Mouse (Mus musculus) embryonic facial prominence, embryonic 13.5 days (tissue): ENCODE measurements at regions not wholly inside any gene's neighbourhood (a gene's known extent, or its start where the extent isn't known, plus 50 kb on each side); places are given as distances from the start of the nearest gene placed in this dataset.

Source experiments
- ATAC-seq: fragments of 200-750 bp; cut with Nextera tagmentation; 2 replicates; pipeline ENCODE4 v1.8.0; 2017; ENCODE audit warnings: low read depth; ENCODE audit not compliant: insufficient number of reproducible peaks, insufficient read depth, low FRiP score, low TSS enrichment
- H3K27ac ChIP-seq: fragments of 300-500 bp; sonication (generic); 2 replicates; pipeline ENCODE4 v1.5.1; 2015; ENCODE audit warnings: moderate library complexity, mild to moderate bottlenecking, inconsistent platforms
- H3K27me3 ChIP-seq: fragments of 300-500 bp; sonication (generic); 2 replicates; pipeline ENCODE4 v1.6.1; 2015; ENCODE audit warnings: mild to moderate bottlenecking, inconsistent platforms
- H3K36me3 ChIP-seq: fragments of 300-500 bp; sonication (generic); 2 replicates; pipeline ENCODE4 v1.6.1; 2015; ENCODE audit warnings: mild to moderate bottlenecking, inconsistent platforms
- H3K4me1 ChIP-seq: fragments of 300-500 bp; sonication (generic); 2 replicates; pipeline ENCODE4 v1.6.1; 2015; ENCODE audit warnings: inconsistent platforms
- H3K4me2 ChIP-seq: fragments of 300-500 bp; sonication (generic); 2 replicates; pipeline ENCODE4 v1.6.1; 2015; ENCODE audit warnings: moderate library complexity, mild to moderate bottlenecking, inconsistent platforms
- H3K4me3 ChIP-seq: fragments of 300-500 bp; sonication (generic); 2 replicates; pipeline ENCODE4 v1.5.1; 2015; ENCODE audit warnings: mild to moderate bottlenecking, inconsistent platforms
- H3K9ac ChIP-seq: fragments of 300-500 bp; sonication (generic); 2 replicates; pipeline ENCODE4 v1.6.1; 2015; ENCODE audit warnings: mild to moderate bottlenecking, inconsistent platforms
- H3K9me3 ChIP-seq: fragments of 300-500 bp; sonication (generic); 2 replicates; pipeline ENCODE4 v1.6.1; 2016; ENCODE audit warnings: inconsistent platforms
- WGBS: fragments of 180-500 bp; shearing (Covaris S2); methylation state at CpG from one replicate; pipeline ENCODE4 v1.1.7; 2015; ENCODE audit warnings: mixed read lengths; 5-methylcytosine and 5-hydroxymethylcytosine counted together

DNA sequence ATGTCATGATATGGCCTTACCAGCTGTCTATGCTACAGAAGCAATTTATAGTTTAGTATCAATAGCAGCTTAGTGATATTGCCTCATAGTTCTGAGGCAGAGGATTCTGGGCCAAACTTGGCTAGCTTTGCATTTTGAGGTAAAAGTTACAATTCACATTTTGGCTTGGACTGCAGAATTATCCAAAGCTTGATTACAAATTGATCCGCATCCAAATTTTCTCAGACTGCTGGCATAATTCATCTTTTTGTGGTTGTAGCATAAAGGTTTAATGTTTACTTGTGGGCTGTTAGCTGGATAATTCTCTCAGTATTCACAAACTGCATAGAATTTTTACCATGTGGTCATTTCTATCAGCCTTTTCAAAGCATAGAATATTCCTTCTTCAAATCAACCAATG, 589.9 kb upstream of the Pdcd1 start:
- no peak for ATAC-seq

DNA sequence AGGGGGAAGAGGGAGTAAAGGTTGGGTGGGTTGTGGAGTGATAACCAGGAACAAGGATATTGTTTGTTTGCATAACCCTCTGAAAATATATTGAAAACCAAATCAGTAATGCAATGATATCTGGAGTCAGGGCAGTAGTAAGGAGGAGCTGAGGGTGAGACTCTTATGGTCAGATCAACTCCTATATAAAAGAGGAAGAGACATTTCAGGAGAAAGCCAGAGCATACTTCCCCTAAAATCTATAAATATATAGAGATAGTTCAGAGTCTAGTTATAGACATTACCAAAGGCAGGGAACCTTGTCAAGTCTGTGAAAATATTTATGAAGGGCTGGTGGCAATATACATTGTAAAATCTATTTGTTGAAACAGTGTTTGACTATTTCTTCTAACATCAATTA, 605.9 kb upstream of the Pdcd1 start:
- no peak overlapping the region for H3K27ac ChIP-seq
- H3K9ac ChIP-seq = no peak overlapping the region
- ATAC-seq = no peak
- no peak overlapping the region for H3K4me3 ChIP-seq
- no peaks in the 10 kb centered on the region for H3K9me3 ChIP-seq
- H3K4me1 ChIP-seq = no peaks in the 10 kb centered on the region
- no peak overlapping the region for H3K4me2 ChIP-seq
- H3K36me3 ChIP-seq = no peaks in the 10 kb centered on the region
- no peaks in the 10 kb centered on the region for H3K27me3 ChIP-seq

More for the DNA sequence above, 589.9 kb upstream of the Pdcd1 start:
- no peaks in the 10 kb centered on the region for H3K4me1 ChIP-seq
- 86% methylated on average over 1 of the region's 1 CpGs for WGBS
- no peak overlapping the region for H3K27ac ChIP-seq
- no peak overlapping the region for H3K4me2 ChIP-seq
- H3K9me3 ChIP-seq = no peaks in the 10 kb centered on the region
- H3K9ac ChIP-seq = no peak overlapping the region
- no peaks in the 10 kb centered on the region for H3K36me3 ChIP-seq
- H3K27me3 ChIP-seq = no peaks in the 10 kb centered on the region
- H3K4me3 ChIP-seq = no peak overlapping the region

DNA sequence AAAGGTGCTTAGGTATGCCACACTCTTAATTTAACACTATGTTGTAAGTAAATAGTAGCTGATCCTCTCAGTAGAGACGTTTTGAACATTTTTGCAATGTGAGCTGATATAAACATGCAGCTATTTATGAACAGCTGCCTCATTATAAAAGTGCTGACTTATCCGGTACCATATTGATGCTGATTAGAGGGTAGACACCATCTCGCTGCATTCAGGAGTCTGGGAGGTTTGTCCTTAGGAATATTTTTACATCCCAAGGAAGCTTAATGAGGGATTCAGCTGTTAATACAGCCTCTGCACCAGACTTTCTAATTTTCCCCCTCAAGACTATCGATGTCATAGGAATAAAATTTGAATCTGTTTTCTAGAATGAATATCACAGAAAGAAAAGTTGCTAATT, 619.3 kb upstream of the Pdcd1 start:
- WGBS = 71% methylated on average over 4 of the region's 4 CpGs
- H3K4me1 ChIP-seq = no peaks in the 10 kb centered on the region
- no peak for ATAC-seq
- no peak overlapping the region for H3K27ac ChIP-seq
- H3K4me3 ChIP-seq = no peak overlapping the region
- H3K27me3 ChIP-seq = no peaks in the 10 kb centered on the region
- H3K9ac ChIP-seq = no peak overlapping the region
- H3K4me2 ChIP-seq = no peak overlapping the region
- no peaks in the 10 kb centered on the region for H3K36me3 ChIP-seq
- H3K9me3 ChIP-seq = no peaks in the 10 kb centered on the region

DNA sequence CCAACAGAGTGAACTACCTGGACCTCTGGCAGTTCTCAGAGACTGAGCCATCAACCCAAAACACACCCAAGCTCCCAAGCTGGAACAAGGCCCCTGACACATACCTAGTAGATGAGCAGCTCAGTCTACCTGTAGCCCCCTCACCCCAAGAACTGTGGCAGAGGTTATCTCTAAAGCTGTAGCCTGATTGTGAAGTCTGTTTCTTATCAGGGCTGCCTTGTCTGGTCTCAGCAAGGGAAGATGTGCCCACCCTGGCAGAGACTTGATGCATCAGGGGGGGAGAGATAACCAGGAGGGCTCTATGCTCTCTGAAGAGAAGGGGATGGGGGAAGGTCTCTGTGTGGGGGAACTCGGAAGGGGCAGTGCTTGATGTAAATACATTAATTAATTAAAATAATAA, 612.9 kb upstream of the Fam174a start:
- Histone ChIP-seq H3K27me3 (no peaks in the 10 kb centered on the region), H3K4me1 (no peaks in the 10 kb centered on the region), H3K9ac (no peak overlapping the region), H3K27ac (no peak overlapping the region), H3K4me2 (no peak overlapping the region), H3K9me3 (no peaks in the 10 kb centered on the region), H3K4me3 (no peak overlapping the region), H3K36me3 (no peaks in the 10 kb centered on the region)
- 74% methylated on average over 1 of the region's 1 CpGs for WGBS
- ATAC-seq = no peak

DNA sequence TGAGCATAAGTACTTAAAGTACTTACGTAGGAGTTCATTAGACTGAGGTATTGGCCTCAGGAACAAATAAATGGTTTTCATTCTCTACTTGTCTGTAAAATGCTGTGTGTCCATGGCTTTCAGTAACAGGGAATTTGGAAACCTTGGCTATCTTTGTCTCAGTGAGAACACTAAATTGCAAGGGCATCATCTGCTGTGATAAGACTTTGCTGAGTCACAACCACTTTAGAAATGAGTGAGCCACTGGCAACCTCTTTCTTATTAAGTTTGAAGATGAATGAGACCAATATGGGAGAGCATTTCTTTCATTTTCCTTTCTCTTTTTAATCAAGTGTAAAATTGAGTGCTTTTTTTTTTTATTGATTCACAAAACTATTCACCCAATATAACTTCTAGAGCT, 611.7 kb upstream of the Fam174a start:
- ATAC-seq = no peak
- no peaks in the 10 kb centered on the region for H3K4me1 ChIP-seq
- no peak overlapping the region for H3K4me2 ChIP-seq
- H3K27ac ChIP-seq = no peak overlapping the region
- H3K9me3 ChIP-seq = no peaks in the 10 kb centered on the region
- H3K9ac ChIP-seq = no peak overlapping the region
- no peaks in the 10 kb centered on the region for H3K27me3 ChIP-seq
- WGBS = 82% methylated on average over 1 of the region's 1 CpGs
- no peak overlapping the region for H3K4me3 ChIP-seq
- H3K36me3 ChIP-seq = no peaks in the 10 kb centered on the region

DNA sequence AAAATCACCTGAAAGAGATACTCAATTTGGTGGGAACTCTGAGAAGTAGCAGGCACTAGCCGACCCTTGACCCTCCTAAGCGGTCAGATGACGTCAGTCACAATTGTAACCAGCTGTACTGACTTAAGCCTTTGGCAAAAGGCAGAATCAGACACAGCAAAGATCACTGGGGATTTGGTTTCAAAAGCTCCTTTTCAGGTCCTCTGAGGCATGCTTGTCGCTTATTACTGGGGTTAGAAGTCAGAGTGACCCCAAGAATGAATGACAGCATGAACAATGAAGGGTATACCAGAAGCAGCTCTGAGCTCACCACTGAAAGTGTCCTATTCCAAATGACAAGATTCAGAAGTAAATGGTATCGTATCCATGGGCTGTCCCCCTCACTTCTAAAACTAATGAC, 600.6 kb upstream of the Fam174a start:
- Histone ChIP-seq H3K36me3 (no peaks in the 10 kb centered on the region), H3K4me1 (0 out of 2 replicates have a peak, but pooled peaks cover 2% of the 10 kb centered on the region), H3K4me2 (no peak overlapping the region), H3K27ac (no peak overlapping the region), H3K9me3 (no peaks in the 10 kb centered on the region), H3K27me3 (no peaks in the 10 kb centered on the region), H3K4me3 (no peak overlapping the region), H3K9ac (no peak overlapping the region)
- WGBS = 7% methylated on average over 5 of the region's 5 CpGs
- ATAC-seq = no peak

DNA sequence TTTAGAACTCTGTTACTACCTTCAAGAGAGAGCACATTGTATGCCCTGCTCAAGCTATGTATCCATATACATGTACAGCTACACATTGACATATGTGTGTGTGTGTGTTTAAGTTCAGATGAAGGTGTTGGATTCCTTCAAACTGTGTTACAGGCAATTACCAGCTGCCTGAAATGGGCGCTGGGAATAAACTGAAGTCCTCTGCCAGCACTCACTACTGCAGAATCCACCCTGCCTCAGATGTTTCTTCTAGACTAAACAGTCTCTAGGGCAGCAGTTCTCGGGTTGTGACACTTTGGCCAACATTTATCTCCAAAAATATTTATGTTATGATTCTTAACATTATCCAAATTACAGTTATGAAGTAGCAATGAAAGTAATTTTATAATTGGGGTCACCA, 595.7 kb upstream of the Fam174a start:
- ATAC-seq = no peak
- no peaks in the 10 kb centered on the region for H3K9me3 ChIP-seq
- no peaks in the 10 kb centered on the region for H3K27me3 ChIP-seq
- H3K4me3 ChIP-seq = no peak overlapping the region
- 0 out of 2 replicates have a peak, but pooled peaks cover 2% of the 10 kb centered on the region for H3K4me1 ChIP-seq
- no peak overlapping the region for H3K4me2 ChIP-seq
- H3K27ac ChIP-seq = no peak overlapping the region
- WGBS = 70% methylated on average over 2 of the region's 2 CpGs
- H3K9ac ChIP-seq = no peak overlapping the region
- no peaks in the 10 kb centered on the region for H3K36me3 ChIP-seq

DNA sequence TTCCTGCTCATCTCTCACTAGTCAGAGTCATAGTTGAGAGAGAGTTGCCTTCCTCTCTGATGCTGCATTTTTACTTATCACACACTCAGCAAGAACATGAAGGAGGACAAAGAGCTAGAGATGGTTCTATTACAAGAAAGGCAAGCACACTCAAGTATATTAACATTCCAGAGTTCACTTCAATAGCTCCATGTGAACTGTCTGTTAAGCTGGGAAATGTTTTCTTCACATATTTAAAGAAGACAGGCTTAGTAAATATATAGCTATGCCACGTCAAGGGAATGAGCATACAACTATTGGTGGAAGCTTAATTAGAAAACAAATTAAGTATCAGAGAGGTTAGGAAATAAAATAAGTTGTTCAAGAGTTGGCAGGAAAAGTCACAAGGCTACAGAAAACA, 559.9 kb upstream of the Fam174a start:
- Histone ChIP-seq H3K27ac (no peak overlapping the region), H3K9ac (no peak overlapping the region), H3K9me3 (no peaks in the 10 kb centered on the region), H3K36me3 (no peaks in the 10 kb centered on the region), H3K4me2 (no peak overlapping the region), H3K4me3 (no peak overlapping the region), H3K27me3 (no peaks in the 10 kb centered on the region), H3K4me1 (no peaks in the 10 kb centered on the region)
- WGBS = 79% methylated on average over 1 of the region's 1 CpGs
- no peak for ATAC-seq

GRCm38 (mm10) chr1:94789019-94789585, 524.3 kb upstream of the Fam174a start:
- no peaks in the 10 kb centered on the region for H3K27me3 ChIP-seq
- no peaks in the 10 kb centered on the region for H3K9me3 ChIP-seq
- H3K27ac ChIP-seq = no peak overlapping the region
- H3K4me3 ChIP-seq = no peak overlapping the region
- H3K9ac ChIP-seq = no peak overlapping the region
- no peaks in the 10 kb centered on the region for H3K36me3 ChIP-seq
- H3K4me2 ChIP-seq = no peak overlapping the region
- H3K4me1 ChIP-seq = no peaks in the 10 kb centered on the region
- 72% methylated on average over 2 of the region's 2 CpGs for WGBS
- ATAC-seq = no peak

GRCm38 (mm10) chr1:94790604-94791003, 522.8 kb upstream of the Fam174a start:
- Histone ChIP-seq H3K9me3 (no peaks in the 10 kb centered on the region), H3K9ac (no peak overlapping the region), H3K4me3 (no peak overlapping the region), H3K27me3 (no peaks in the 10 kb centered on the region), H3K4me1 (no peaks in the 10 kb centered on the region), H3K4me2 (peak overlapping the region; percentile 16; the same call in 1 of the 2 replicates), H3K36me3 (no peaks in the 10 kb centered on the region), H3K27ac (no peak overlapping the region)
- no peak for ATAC-seq
- 23% methylated on average over 7 of the region's 7 CpGs for WGBS

DNA sequence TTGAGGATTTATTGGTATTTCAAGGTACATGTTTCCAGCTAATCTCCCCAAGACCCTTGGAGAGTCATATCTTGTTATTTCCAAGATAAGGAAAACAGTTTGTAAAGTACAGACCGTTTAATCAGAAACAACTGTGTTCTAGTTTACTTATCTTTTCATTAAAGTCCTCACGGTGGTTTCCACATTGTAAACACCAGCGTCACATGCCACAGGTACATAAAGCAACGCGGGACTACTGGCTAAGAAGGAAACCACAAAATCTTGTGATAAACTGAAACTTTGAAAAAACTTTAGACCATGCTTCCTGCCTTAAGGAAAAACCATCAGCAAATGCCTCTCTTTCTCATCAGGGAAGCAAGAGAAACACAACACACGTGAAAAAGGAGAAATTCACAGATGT, 522.4 kb upstream of the Fam174a start:
- H3K9ac ChIP-seq = no peak overlapping the region
- H3K4me1 ChIP-seq = no peaks in the 10 kb centered on the region
- H3K4me3 ChIP-seq = no peak overlapping the region
- WGBS = 24% methylated on average over 6 of the region's 6 CpGs
- H3K9me3 ChIP-seq = no peaks in the 10 kb centered on the region
- no peaks in the 10 kb centered on the region for H3K27me3 ChIP-seq
- no peaks in the 10 kb centered on the region for H3K36me3 ChIP-seq
- H3K4me2 ChIP-seq = peak overlapping the region; percentile 16; the same call in 1 of the 2 replicates
- no peak overlapping the region for H3K27ac ChIP-seq
- no peak for ATAC-seq

DNA sequence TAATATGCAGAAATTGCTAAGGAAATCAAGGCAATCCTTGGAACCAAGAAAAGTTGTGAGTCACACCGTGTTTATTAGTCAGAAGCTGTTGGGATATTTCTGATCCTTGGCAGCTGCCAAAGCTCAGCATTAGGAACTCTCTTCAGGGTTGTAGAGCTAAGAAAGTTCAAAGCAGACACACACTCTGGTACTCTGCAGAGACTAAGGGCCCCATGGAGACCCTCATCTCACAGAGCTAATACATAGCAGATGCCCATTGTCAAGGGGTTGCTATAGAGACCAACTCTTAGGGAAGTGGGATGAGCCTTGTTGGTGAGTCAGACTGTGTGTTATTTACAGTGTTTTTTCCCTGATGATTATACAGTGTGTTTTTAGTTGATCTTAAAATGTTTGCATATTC, 517.4 kb upstream of the Fam174a start:
- H3K27ac ChIP-seq = no peak overlapping the region
- ATAC-seq = no peak
- 32% methylated on average over 1 of the region's 1 CpGs for WGBS

DNA sequence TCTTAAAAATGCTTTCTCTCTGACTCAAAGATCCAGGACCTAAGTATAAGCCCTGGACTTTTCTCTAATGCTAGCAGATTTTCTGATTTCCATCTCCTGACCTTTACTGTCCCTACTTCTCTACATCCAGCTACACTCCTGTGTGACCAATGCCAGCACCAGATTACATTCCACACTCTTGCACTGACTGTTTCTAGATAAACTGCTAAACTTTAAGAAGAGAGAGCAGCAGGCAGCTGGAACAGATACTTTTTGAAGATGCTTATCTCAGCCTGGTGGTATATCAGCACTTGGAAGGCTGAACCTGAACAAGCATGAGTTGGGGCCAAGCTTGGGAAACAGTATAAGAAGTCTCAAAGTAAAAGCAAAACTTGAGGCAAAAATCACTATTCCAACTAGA, 509.7 kb upstream of the Fam174a start:
- ATAC-seq = no peak
- Histone ChIP-seq H3K9me3 (no peaks in the 10 kb centered on the region), H3K4me1 (no peaks in the 10 kb centered on the region), H3K4me3 (no peak overlapping the region), H3K36me3 (no peaks in the 10 kb centered on the region), H3K27me3 (no peaks in the 10 kb centered on the region), H3K27ac (no peak overlapping the region), H3K4me2 (no peak overlapping the region), H3K9ac (no peak overlapping the region)

More for the DNA sequence above, 517.4 kb upstream of the Fam174a start:
- H3K36me3 ChIP-seq = no peaks in the 10 kb centered on the region
- no peaks in the 10 kb centered on the region for H3K4me1 ChIP-seq
- no peak overlapping the region for H3K9ac ChIP-seq
- H3K9me3 ChIP-seq = no peaks in the 10 kb centered on the region
- no peak overlapping the region for H3K4me2 ChIP-seq
- H3K27me3 ChIP-seq = no peaks in the 10 kb centered on the region
- no peak overlapping the region for H3K4me3 ChIP-seq
